Mouse (Mus musculus): Measurements from ENCODE around the gene Elp4. TPM values are rescaled to one million over a fixed set of nuclear protein-coding genes. Genes with fewer than 3 reads are reported as not detected.

Elp4 gene
- polyA plus RNA-seq, 1 experiment from 2014 or later, result 22.8 TPM

- ATAC-seq (replicated peaks; ENCODE audit: low FRiP score, low read depth) (no peak), DNase-seq (ENCODE audit: low spot score) (no peak)
- no peak overlapping the region for H3K9ac ChIP-seq (ENCODE audit: low read depth, low read length)
- H3K27ac ChIP-seq, result no peak overlapping the region
- H3K27me3 ChIP-seq (ENCODE audit: insufficient read depth, low read length), result no peaks in the 10 kb centered on the region
- H3K4me2 ChIP-seq (ENCODE audit: low read length), result no peak overlapping the region
- WGBS, result 63% methylated on average over 1 of the region's 1 CpGs
- no peaks in the 10 kb centered on the region for H3K4me1 ChIP-seq (replicated peaks; ENCODE audit: insufficient read depth, low read length)
- no peak for TF ChIP-seq CTCF (IDR thresholded peaks at IDR 0.05; ENCODE audit: low read depth)
- H3K9me3 ChIP-seq (replicated peaks; ENCODE audit: low read length), result no peaks in the 10 kb centered on the region
- no peak overlapping the region for H3K4me3 ChIP-seq (replicated peaks; ENCODE audit: low read depth, low read length)
- no peaks in the 10 kb centered on the region for H3K36me3 ChIP-seq (ENCODE audit: insufficient read depth, low read length)
These were observed 150.9 kb downstream of the Elp4 start for GRCm38 (mm10) chr2:105753512-105753911.

GRCm38 (mm10) chr2:105749111-105749510 lies 155.3 kb downstream of the Elp4 start:
- no peak for ATAC-seq (replicated peaks; ENCODE audit: low FRiP score, low read depth)
- H3K4me1 ChIP-seq (replicated peaks; ENCODE audit: insufficient read depth, low read length), result no peaks in the 10 kb centered on the region
- no peak overlapping the region for H3K9ac ChIP-seq (ENCODE audit: low read depth, low read length)
- H3K27me3 ChIP-seq (ENCODE audit: insufficient read depth, low read length), result no peaks in the 10 kb centered on the region
- no peaks in the 10 kb centered on the region for H3K9me3 ChIP-seq (replicated peaks; ENCODE audit: low read length)
- no peak overlapping the region for H3K4me3 ChIP-seq (replicated peaks; ENCODE audit: low read depth, low read length)
- TF ChIP-seq CTCF (IDR thresholded peaks at IDR 0.05; ENCODE audit: low read depth), result no peak
- DNase-seq (ENCODE audit: low spot score), result no peak
- H3K27ac ChIP-seq, result no peak overlapping the region
- WGBS, result 81% methylated on average over 5 of the region's 5 CpGs
- H3K36me3 ChIP-seq (ENCODE audit: insufficient read depth, low read length), result no peaks in the 10 kb centered on the region
- no peak overlapping the region for H3K4me2 ChIP-seq (ENCODE audit: low read length)

DNA sequence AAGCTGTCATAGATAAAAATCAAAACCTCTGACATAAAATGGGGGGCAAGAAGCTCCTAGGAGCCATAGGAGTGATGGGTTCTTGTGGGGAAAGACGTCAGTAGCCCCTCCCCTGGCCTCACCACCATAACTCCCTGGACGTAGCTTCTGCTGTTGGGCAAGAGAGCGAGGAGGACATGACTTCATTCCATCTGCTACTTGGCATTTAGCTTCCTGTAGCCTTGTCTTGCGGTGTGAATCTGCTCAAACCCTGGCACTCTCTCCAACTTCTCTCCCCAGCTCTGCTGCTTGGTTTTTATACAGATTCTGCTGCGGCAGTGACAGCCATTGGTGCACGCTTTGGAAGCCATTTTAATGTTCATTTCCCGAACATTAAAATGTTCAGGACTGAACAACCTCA lies 157.5 kb downstream of the Elp4 start:
- whole genome bisulfite sequencing, result 59% methylated on average over 7 of the region's 7 CpGs
- H3K36me3 ChIP-seq (ENCODE audit: insufficient read depth, low read length), result no peaks in the 10 kb centered on the region

DNA sequence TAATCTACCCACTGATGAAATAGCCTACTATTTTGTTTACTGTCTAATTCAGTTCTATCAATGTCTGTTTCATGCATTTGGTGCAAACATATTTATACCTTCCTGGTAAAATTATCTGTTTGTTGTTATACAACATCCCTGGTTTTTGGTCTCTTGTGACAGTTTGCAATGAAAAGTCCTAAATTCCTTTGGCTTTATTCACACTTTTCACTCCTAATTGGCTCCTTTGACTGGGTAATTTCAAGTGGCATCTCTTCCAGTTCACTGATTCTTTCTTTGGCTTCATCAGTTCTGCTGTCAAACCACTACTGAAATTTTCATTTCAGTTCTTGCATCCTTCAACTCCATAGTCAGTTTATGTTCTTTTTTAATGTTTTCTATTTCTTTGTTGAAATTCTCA lies 168.2 kb downstream of the Elp4 start:
- Histone ChIP-seq H3K9me3 (replicated peaks; ENCODE audit: low read length) (no peaks in the 10 kb centered on the region), H3K9ac (ENCODE audit: low read depth, low read length) (no peak overlapping the region), H3K27me3 (ENCODE audit: insufficient read depth, low read length) (no peaks in the 10 kb centered on the region), H3K4me3 (replicated peaks; ENCODE audit: low read depth, low read length) (no peak overlapping the region), H3K36me3 (ENCODE audit: insufficient read depth, low read length) (no peaks in the 10 kb centered on the region), H3K4me1 (replicated peaks; ENCODE audit: insufficient read depth, low read length) (no peaks in the 10 kb centered on the region), H3K4me2 (ENCODE audit: low read length) (no peak overlapping the region), H3K27ac (no peak overlapping the region)
- TF ChIP-seq CTCF (IDR thresholded peaks at IDR 0.05; ENCODE audit: low read depth), result no peak
- DNase-seq (ENCODE audit: low spot score), result no peak
- no peak for ATAC-seq (replicated peaks; ENCODE audit: low FRiP score, low read depth)

More for the DNA sequence above, 157.5 kb downstream of the Elp4 start:
- Histone ChIP-seq H3K9ac (ENCODE audit: low read depth, low read length) (no peak overlapping the region), H3K27ac (no peak overlapping the region), H3K4me3 (replicated peaks; ENCODE audit: low read depth, low read length) (no peak overlapping the region), H3K4me1 (replicated peaks; ENCODE audit: insufficient read depth, low read length) (no peaks in the 10 kb centered on the region), H3K4me2 (ENCODE audit: low read length) (no peak overlapping the region), H3K9me3 (replicated peaks; ENCODE audit: low read length) (no peaks in the 10 kb centered on the region), H3K27me3 (ENCODE audit: insufficient read depth, low read length) (no peaks in the 10 kb centered on the region)
- ATAC-seq (replicated peaks; ENCODE audit: low FRiP score, low read depth), result no peak
- TF ChIP-seq CTCF (IDR thresholded peaks at IDR 0.05; ENCODE audit: low read depth), result no peak
- DNase-seq (ENCODE audit: low spot score), result no peak

DNA sequence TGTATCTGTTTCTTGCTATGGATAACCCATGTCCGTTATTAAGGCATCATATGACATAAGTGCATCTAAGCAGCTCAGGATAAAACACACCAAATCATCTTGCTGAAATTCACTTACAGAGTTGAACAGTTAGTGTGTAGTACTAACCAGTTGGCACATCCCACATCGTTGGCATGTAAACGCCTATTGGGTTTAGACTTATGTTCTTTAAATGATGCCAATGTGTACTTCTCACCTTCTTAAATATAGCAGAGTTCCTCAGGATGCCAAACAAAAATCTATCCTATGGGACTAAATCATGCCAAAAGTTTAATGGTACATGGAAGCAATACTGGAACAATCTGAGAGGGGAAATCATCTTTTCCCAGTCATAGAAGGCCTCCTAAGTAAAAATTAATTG lies 173.7 kb downstream of the Elp4 start:
- Histone ChIP-seq H3K27me3 (ENCODE audit: insufficient read depth, low read length) (no peaks in the 10 kb centered on the region), H3K27ac (no peak overlapping the region), H3K4me3 (replicated peaks; ENCODE audit: low read depth, low read length) (no peak overlapping the region), H3K4me1 (replicated peaks; ENCODE audit: insufficient read depth, low read length) (no peaks in the 10 kb centered on the region), H3K9me3 (replicated peaks; ENCODE audit: low read length) (no peaks in the 10 kb centered on the region), H3K4me2 (ENCODE audit: low read length) (no peak overlapping the region), H3K9ac (ENCODE audit: low read depth, low read length) (no peak overlapping the region), H3K36me3 (ENCODE audit: insufficient read depth, low read length) (no peaks in the 10 kb centered on the region)
- DNase-seq (ENCODE audit: low spot score) (no peak), ATAC-seq (replicated peaks; ENCODE audit: low FRiP score, low read depth) (no peak)
- 96% methylated on average over 3 of the region's 3 CpGs for WGBS
- no peak for TF ChIP-seq CTCF (IDR thresholded peaks at IDR 0.05; ENCODE audit: low read depth)

GRCm38 (mm10) chr2:105726657-105727056 lies 177.7 kb downstream of the Elp4 start:
- no peak for TF ChIP-seq CTCF (IDR thresholded peaks at IDR 0.05; ENCODE audit: low read depth)
- H3K9ac ChIP-seq (ENCODE audit: low read depth, low read length), result no peak overlapping the region
- no peak overlapping the region for H3K4me3 ChIP-seq (replicated peaks; ENCODE audit: low read depth, low read length)
- H3K4me1 ChIP-seq (replicated peaks; ENCODE audit: insufficient read depth, low read length), result no peaks in the 10 kb centered on the region
- H3K36me3 ChIP-seq (ENCODE audit: insufficient read depth, low read length), result no peaks in the 10 kb centered on the region
- no peaks in the 10 kb centered on the region for H3K9me3 ChIP-seq (replicated peaks; ENCODE audit: low read length)
- H3K27ac ChIP-seq, result no peak overlapping the region
- no peak overlapping the region for H3K4me2 ChIP-seq (ENCODE audit: low read length)
- peak; percentile 4 for DNase-seq (ENCODE audit: low spot score)
- WGBS, result 63% methylated on average over 9 of the region's 9 CpGs
- H3K27me3 ChIP-seq (ENCODE audit: insufficient read depth, low read length), result no peaks in the 10 kb centered on the region
- no peak for ATAC-seq (replicated peaks; ENCODE audit: low FRiP score, low read depth)

DNA sequence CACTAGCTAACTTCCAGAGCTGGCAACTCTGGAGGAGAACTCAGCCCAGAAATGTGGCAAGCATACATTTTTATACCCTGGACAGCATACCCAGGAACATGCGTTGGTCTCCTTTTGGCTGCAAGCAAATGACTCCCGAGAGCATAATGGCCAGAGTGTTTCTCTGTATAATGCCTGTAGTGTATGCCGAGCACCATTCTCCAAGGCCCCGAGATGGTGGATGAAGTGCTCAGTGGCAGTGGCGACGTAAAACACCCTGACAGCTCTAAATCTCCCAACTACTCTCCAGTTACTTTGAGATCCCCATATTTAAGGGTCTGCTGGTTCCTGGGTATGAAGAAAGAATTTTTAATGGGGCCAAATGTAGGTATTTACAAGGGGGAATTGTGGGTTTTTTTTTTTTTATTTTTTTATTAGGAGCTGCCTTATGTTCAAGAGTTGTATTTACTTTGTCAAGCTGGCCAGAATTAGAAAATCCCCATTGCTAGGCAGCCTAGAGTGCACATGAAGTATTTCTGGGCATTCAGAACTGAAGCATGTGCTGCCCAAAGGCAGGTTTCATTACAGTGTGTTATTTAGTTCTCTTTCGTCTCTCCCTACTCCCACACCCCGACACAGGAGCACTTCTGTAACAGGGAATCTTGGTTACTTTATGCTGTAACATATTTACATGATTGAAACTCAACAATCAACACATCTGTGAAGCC lies 188.8 kb downstream of the Elp4 start:
- 52% methylated on average over 8 of the region's 8 CpGs for whole genome bisulfite sequencing
- Histone ChIP-seq H3K36me3 (ENCODE audit: insufficient read depth, low read length) (no peaks in the 10 kb centered on the region), H3K27ac (no peak overlapping the region), H3K4me1 (replicated peaks; ENCODE audit: insufficient read depth, low read length) (no peaks in the 10 kb centered on the region), H3K4me2 (ENCODE audit: low read length) (no peak overlapping the region), H3K27me3 (ENCODE audit: insufficient read depth, low read length) (no peaks in the 10 kb centered on the region), H3K9me3 (replicated peaks; ENCODE audit: low read length) (no peaks in the 10 kb centered on the region), H3K9ac (ENCODE audit: low read depth, low read length) (no peak overlapping the region), H3K4me3 (replicated peaks; ENCODE audit: low read depth, low read length) (no peak overlapping the region)
- DNase-seq (ENCODE audit: low spot score), result peak; percentile 4
- TF ChIP-seq CTCF (IDR thresholded peaks at IDR 0.05; ENCODE audit: low read depth), result no peak
- ATAC-seq (replicated peaks; ENCODE audit: low FRiP score, low read depth), result no peak

All from kidney, postnatal 0 days (tissue).